Mouse (Mus musculus): ENCODE measurements around the gene Mansc4. TPM values are rescaled to one million over a fixed set of nuclear protein-coding genes. Genes with fewer than 3 reads are reported as not detected.

Gene Mansc4
- polyA plus RNA-seq, 1 experiment from 2014 or later: 0.88 TPM

DNA sequence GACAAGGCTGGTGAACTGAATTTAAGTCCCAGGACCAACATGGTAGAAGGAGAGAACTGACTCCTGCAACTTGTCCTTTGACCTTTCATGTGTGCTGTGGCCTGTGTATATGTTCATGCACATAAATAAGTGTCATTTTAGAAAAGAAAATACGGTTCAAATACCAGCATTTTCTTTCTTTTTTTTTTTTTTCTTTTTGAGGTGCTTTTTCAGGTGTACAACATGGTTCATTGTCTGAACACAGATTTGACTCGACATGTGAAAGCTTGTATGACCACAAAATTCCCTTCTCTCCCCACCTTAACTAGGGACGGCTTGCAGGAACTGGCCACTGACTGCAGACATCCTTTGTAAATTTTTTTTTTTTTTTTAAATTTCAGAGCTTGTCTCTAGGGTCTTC lies 10.1 kb upstream of the Mansc4 start:
- Histone ChIP-seq H3K9me3 (replicated peaks) (no peaks in the 10 kb centered on the region), H3K27me3 (no peaks in the 10 kb centered on the region), H3K9ac (no peak overlapping the region), H3K36me3 (0 out of 2 replicates have a peak, but pooled peaks cover 5% of the 10 kb centered on the region), H3K4me1 (peaks cover 26% of the 10 kb centered on the region), H3K4me3 (no peak overlapping the region), H3K4me2 (replicated peaks) (no peak overlapping the region), H3K27ac (no peak overlapping the region)
- WGBS: 79% methylated on average over 3 of the region's 3 CpGs
- no peak for ATAC-seq (ENCODE audit: low FRiP score)

GRCm38 (mm10) chr6:147096109-147096508 lies 9.3 kb upstream of the Mansc4 start:
- H3K9me3 ChIP-seq (replicated peaks): no peaks in the 10 kb centered on the region
- no peaks in the 10 kb centered on the region for H3K27me3 ChIP-seq
- H3K9ac ChIP-seq: no peak overlapping the region
- peaks cover 26% of the 10 kb centered on the region for H3K4me1 ChIP-seq
- 0 out of 2 replicates have a peak, but pooled peaks cover 4% of the 10 kb centered on the region for H3K36me3 ChIP-seq
- no peak overlapping the region for H3K4me2 ChIP-seq (replicated peaks)
- WGBS: 98% methylated on average over 4 of the region's 4 CpGs
- no peak overlapping the region for H3K4me3 ChIP-seq
- no peak overlapping the region for H3K27ac ChIP-seq
- ATAC-seq (ENCODE audit: low FRiP score): no peak

DNA sequence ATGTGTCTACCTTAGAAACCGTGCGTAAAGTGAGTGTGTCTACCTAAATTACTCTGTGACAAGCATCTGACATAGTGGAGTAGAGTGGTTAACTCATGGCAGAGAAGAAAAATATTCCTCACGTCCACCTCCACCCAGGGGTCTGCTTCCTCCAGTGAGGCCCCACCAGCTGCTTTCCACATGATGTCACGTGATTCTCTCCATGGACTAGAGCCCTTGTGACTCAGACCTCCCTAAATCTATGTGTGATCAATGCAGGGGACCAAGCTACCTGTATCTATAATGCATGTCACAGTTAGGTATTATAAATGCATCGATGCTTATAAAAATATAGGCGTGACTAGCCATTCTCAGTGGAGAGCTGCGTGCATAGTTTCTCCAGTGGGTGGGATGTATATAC lies 7.9 kb upstream of the Mansc4 start:
- Histone ChIP-seq H3K4me1 (peaks cover 29% of the 10 kb centered on the region), H3K4me2 (replicated peaks) (no peak overlapping the region), H3K9ac (no peak overlapping the region), H3K9me3 (replicated peaks) (no peaks in the 10 kb centered on the region), H3K27me3 (no peaks in the 10 kb centered on the region), H3K4me3 (no peak overlapping the region), H3K36me3 (0 out of 2 replicates have a peak, but pooled peaks cover 4% of the 10 kb centered on the region), H3K27ac (no peak overlapping the region)
- WGBS: 79% methylated on average over 7 of the region's 7 CpGs
- no peak for ATAC-seq (ENCODE audit: low FRiP score)

DNA sequence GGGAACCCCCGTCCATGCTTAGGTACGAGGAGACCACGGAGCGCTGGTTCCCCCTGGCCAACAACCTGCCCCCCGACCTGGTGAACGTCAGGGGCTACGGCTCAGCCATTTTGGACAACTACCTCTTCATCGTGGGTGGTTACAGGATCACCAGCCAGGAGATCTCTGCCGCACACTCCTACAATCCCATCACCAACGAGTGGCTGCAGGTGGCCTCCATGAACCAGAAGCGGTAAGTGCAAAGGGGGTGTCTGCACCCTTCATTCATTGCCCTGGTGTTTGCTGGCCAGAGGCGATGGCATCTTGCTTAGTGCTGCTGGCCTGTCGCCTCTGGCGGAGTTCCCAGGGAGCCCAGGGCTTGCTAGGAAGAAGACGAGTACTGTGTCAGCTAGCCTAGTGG lies 5.3 kb upstream of the Mansc4 start:
- Histone ChIP-seq H3K4me1 (peaks cover 26% of the 10 kb centered on the region), H3K4me2 (replicated peaks) (peak overlapping the region; percentile 97), H3K9ac (peak overlapping the region; percentile 83), H3K4me3 (peak overlapping the region; percentile 60), H3K27ac (peak overlapping the region; percentile 91), H3K9me3 (replicated peaks) (no peaks in the 10 kb centered on the region), H3K27me3 (no peaks in the 10 kb centered on the region), H3K36me3 (0 out of 2 replicates have a peak, but pooled peaks cover 4% of the 10 kb centered on the region)
- ATAC-seq (ENCODE audit: low FRiP score): peak; percentile 3; the same call in 1 of the 2 replicates
- whole genome bisulfite sequencing: 2% methylated on average over 15 of the region's 15 CpGs

DNA sequence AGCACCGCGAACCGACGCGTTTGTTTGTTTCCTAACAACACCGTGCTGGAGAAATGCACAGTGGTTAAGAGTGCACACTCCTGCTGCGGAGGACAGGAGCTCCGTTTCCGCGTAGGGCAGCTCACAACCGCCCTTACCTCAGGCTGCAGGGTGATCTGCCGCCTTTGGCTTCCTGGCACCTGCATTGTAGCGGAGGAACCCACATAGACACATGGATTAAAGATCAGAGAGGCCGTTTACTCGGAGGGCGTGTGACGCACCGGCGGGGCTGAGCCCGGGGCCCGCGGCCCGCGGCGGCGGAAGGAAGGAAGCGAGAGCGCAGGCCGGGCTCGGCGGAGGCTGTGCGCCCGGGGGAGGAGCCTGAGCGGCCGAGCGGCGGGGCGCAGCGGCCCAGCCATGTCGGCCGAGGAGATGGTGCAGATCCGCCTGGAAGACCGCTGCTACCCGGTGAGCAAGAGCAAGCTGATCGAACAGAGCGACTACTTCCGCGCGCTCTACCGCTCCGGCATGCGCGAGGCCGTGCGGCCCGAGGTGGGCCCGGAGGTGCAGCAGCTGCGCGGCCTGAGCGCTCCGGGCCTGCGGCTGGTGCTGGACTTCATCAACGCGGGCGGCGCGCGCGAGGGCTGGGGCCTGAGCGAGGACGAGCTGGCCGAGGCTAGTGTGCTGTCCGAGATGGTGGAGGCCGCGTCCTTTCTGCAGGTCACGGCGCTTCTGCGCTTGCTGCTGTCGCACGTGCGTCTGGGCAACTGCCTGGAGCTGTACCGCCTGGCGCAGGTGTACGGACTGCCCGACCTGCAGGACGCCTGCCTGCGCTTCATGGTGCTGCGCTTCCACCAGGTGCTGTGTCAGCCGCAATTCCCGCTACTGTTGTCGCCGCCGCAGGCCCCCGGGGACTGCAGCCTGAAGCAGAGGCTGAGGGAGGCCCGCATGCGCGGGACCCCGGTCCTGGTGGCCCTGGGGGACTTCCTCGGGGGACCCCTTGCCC lies 4.6 kb upstream of the Mansc4 start, which contains the start of gene Klhl42:
Gene Klhl42, plus strand, starts transcription at position 244 of the 985 bp plus-strand sequence.
- under 1% methylated on average over 95 of the region's 99 CpGs for WGBS
- Histone ChIP-seq H3K36me3 (0 out of 2 replicates have a peak, but pooled peaks cover 4% of the 10 kb centered on the region), H3K27me3 (no peaks in the 10 kb centered on the region), H3K4me2 (replicated peaks) (peak within 1 kb of the TSS; percentile 97), H3K27ac (peak within 1 kb of the TSS; percentile 91), H3K4me1 (peaks cover 33% of the 10 kb centered on the region), H3K9me3 (replicated peaks) (no peaks in the 10 kb centered on the region), H3K4me3 (peak within 1 kb of the TSS; percentile 60), H3K9ac (peak within 1 kb of the TSS; percentile 83)
- peak; percentile 91 for ATAC-seq (ENCODE audit: low FRiP score)

- no peaks in the 10 kb centered on the region for H3K36me3 ChIP-seq
- ATAC-seq (ENCODE audit: low FRiP score): no peak
- peaks cover 35% of the 10 kb centered on the region for H3K4me1 ChIP-seq
- H3K27me3 ChIP-seq: no peaks in the 10 kb centered on the region
- H3K9me3 ChIP-seq (replicated peaks): no peaks in the 10 kb centered on the region
- peak overlapping the region; percentile 97 for H3K4me2 ChIP-seq (replicated peaks)
- H3K9ac ChIP-seq: no peak overlapping the region
- 69% methylated on average over 5 of the region's 5 CpGs for WGBS
- H3K27ac ChIP-seq: no peak overlapping the region
- H3K4me3 ChIP-seq: 0 out of 2 replicates have a peak overlapping the region, but pooled peaks have one; percentile 60
Observed at GRCm38 (mm10) chr6:147090191-147090590, 3.4 kb upstream of the Mansc4 start.

DNA sequence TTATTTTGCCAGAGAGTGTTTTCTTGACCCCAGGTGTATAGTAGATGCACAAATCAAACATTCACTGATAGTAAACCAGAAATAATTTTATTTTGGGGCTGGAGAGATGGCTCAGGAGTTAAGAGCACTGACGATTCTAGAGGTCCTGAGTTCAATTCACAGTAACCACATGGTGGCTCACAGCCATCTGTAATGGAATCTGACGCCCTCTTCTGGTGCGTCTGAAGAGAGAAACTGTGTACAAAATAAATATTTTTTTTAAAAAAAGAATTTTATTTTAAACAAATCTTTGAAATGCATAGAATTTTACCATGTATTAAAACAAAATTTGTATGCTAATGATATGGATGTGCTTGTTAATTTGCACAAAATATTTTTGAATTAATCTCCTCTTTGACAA lies 1.7 kb upstream of the Mansc4 start:
- Histone ChIP-seq H3K27me3 (no peaks in the 10 kb centered on the region), H3K36me3 (no peaks in the 10 kb centered on the region), H3K9ac (no peak overlapping the region), H3K9me3 (replicated peaks) (no peaks in the 10 kb centered on the region), H3K4me1 (peaks cover 25% of the 10 kb centered on the region), H3K4me2 (replicated peaks) (no peak overlapping the region), H3K4me3 (no peak overlapping the region), H3K27ac (no peak overlapping the region)
- no peak for ATAC-seq (ENCODE audit: low FRiP score)
- 82% methylated on average over 3 of the region's 3 CpGs for WGBS

DNA sequence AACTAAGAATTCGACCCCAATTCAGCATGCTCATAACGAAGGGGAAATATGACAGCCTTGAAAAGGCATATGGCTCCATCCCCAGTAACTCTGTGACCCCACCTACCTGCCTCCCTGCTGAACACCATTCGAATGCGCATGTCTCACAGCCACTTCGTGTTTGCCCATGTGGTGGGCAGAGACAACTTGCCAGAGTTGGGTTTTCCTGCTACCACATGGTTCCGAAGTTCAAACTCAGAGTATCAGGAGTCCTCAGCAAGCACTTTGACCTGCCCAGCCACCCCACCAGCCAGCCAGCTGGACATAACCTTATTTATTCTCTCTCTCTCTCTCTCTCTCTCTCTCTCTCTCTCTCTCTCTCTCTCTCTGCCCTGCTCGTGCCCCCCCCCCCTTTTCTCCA lies 904 bp upstream of the Mansc4 start:
- 38% methylated on average over 6 of the region's 7 CpGs for WGBS
- no peaks in the 10 kb centered on the region for H3K27me3 ChIP-seq
- H3K27ac ChIP-seq: no peak overlapping the region
- peaks cover 19% of the 10 kb centered on the region for H3K4me1 ChIP-seq
- H3K4me3 ChIP-seq: no peak overlapping the region
- H3K9ac ChIP-seq: no peak overlapping the region
- no peak for ATAC-seq (ENCODE audit: low FRiP score)
- no peaks in the 10 kb centered on the region for H3K9me3 ChIP-seq (replicated peaks)
- no peaks in the 10 kb centered on the region for H3K36me3 ChIP-seq
- no peak overlapping the region for H3K4me2 ChIP-seq (replicated peaks)

GRCm38 (mm10) chr6:147085398-147086040 lies 1.3 kb downstream of the Mansc4 start:
- H3K9ac ChIP-seq: no peak overlapping the region
- no peaks in the 10 kb centered on the region for H3K27me3 ChIP-seq
- H3K36me3 ChIP-seq: no peaks in the 10 kb centered on the region
- H3K4me1 ChIP-seq: peaks cover 12% of the 10 kb centered on the region
- ATAC-seq (ENCODE audit: low FRiP score): no peak
- 55% methylated on average over 7 of the region's 7 CpGs for WGBS
- no peak overlapping the region for H3K4me2 ChIP-seq (replicated peaks)
- no peak overlapping the region for H3K4me3 ChIP-seq
- H3K9me3 ChIP-seq (replicated peaks): no peaks in the 10 kb centered on the region
- H3K27ac ChIP-seq: no peak overlapping the region

DNA sequence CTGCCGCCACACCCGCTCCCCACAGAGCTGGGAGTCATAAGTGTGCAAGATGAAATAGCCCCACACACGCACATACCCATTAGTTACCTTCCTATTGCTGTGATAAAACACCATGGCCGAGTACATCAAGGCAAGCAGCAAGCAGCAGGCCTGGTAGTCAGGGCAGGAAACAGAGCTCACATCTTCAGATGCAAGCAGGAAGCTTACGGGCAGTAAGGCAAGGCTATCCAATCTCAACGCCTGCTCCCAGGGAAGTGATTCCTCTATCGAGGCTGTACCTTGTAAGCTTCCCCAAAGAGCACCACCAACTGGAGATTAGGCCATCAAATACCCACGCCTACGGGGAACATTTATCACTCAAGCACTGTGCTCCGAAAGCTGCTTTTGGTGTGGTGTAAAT lies 6.9 kb downstream of the Mansc4 start:
- Histone ChIP-seq H3K4me1 (no peaks in the 10 kb centered on the region), H3K36me3 (no peaks in the 10 kb centered on the region)
- 92% methylated on average over 10 of the region's 10 CpGs for WGBS

GRCm38 (mm10) chr6:147076878-147077277 lies 10.0 kb downstream of the Mansc4 start:
- WGBS: 79% methylated on average over 8 of the region's 8 CpGs
- Histone ChIP-seq H3K4me3 (no peak overlapping the region), H3K36me3 (peaks cover 12% of the 10 kb centered on the region; the same call in 1 of the 2 replicates), H3K27ac (no peak overlapping the region), H3K9me3 (replicated peaks) (no peaks in the 10 kb centered on the region), H3K9ac (no peak overlapping the region), H3K4me2 (replicated peaks) (no peak overlapping the region), H3K4me1 (no peaks in the 10 kb centered on the region), H3K27me3 (no peaks in the 10 kb centered on the region)
- ATAC-seq (ENCODE audit: low FRiP score): no peak; the same call in 1 of the 2 replicates

More for the DNA sequence above, 6.9 kb downstream of the Mansc4 start:
- no peak for ATAC-seq (ENCODE audit: low FRiP score)
- Histone ChIP-seq H3K27me3 (no peaks in the 10 kb centered on the region), H3K9ac (no peak overlapping the region), H3K9me3 (replicated peaks) (no peaks in the 10 kb centered on the region), H3K4me2 (replicated peaks) (no peak overlapping the region), H3K27ac (no peak overlapping the region), H3K4me3 (no peak overlapping the region)

DNA sequence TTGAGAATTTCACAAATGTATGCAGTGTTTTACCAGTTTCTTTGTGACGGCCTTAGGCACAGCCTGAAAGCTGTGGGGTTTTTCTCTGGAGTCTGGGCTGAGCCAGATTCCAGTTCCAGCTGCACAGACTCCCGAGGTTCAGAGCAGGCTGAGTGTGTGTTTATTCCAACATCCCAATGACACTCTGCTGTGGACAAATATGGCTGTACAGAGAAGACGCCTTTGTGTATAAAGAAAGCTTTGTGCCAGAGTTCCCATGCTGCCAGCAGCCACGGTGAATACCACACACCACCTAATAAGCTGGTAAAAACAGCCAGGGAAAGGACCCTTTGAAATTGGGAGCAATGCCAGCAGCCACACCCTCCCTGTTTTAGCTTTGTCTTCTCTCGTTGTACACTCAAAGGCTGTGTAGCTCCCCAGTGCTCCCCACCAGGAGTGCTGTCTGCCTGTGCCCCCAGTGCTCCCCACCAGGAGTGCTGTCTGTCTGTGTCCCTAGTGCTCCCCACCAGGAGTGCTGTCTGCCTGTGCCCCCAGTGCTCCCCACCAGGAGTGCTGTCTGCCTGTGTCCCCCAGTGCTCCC lies 10.9 kb downstream of the Mansc4 start:
- H3K4me1 ChIP-seq: no peaks in the 10 kb centered on the region
- no peaks in the 10 kb centered on the region for H3K27me3 ChIP-seq
- H3K36me3 ChIP-seq: peaks cover 21% of the 10 kb centered on the region
- H3K9ac ChIP-seq: no peak overlapping the region
- H3K9me3 ChIP-seq (replicated peaks): no peaks in the 10 kb centered on the region
- 0 out of 2 replicates have a peak, but pooled peaks have one; percentile 40 for ATAC-seq (ENCODE audit: low FRiP score)
- 52% methylated on average over 5 of the region's 5 CpGs for WGBS
- H3K27ac ChIP-seq: no peak overlapping the region
- H3K4me3 ChIP-seq: no peak overlapping the region
- no peak overlapping the region for H3K4me2 ChIP-seq (replicated peaks)

All from hindbrain, embryonic 12.5 days (tissue).